Mouse (Mus musculus): Measurements from ENCODE around the gene Slc37a1.

Gene Slc37a1

DNA sequence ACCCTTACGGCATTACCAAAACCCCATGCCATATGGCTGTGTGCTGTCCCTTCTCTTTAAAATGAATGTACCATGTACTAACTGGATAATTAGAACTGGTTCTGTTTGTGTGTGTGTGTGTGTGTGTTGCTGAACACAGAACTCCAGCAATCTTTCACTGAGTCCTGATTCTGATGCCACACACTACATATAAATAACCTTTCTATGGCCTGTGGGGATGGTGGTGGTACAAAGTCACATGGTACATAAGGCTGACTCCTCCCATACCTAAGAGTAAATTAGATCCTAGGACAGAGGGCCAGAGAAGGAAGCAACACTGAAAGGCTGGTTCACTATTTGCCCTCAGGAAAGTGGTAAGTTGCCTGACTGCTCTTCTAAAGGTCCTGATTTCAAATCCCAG, at the start of gene Slc37a1:
Gene Slc37a1 (plus strand): TSS at position 301 of the 400 bp plus-strand sequence.
- in situ Hi-C loops (cut with MboI, MseI), result no loop called here

DNA sequence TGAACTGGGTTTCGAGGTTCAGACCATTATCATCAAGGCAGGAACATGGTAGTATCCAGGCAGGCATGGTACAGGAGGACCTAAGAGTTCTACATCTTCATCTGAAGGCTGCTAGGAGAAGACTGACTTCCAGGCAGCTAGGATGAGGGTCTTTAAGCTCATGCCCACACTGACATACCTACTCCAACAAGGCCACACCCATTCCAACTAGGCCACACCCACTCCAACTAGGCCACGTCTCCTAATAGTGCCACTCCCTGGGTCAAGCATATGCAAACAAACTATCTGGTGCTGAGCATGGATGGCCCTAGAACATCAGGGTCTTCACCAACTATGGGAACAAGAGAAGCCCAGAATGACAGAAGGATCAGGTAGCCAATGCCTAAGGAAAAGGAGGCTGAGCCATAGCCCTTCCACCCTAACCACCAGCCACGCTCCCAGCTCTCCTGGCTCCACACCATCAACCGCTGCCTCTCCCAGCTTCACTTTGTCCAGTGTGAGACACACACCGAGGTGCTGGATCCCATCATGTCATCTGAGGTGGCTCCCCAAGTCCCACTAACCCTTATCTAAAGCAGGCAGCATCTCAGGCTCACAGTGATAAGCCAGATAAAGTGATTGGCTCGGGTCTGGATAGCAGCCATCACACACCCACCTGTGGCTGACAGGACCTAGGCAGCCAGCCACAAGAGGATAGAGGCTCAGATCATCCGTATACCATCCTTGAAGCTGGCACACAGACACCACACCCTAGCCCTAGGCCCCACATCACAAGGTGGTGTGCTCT, 48.2 kb upstream of the Slc37a1 start:
- in situ Hi-C loops (cut with MboI, MseI), result no loop called here

DNA sequence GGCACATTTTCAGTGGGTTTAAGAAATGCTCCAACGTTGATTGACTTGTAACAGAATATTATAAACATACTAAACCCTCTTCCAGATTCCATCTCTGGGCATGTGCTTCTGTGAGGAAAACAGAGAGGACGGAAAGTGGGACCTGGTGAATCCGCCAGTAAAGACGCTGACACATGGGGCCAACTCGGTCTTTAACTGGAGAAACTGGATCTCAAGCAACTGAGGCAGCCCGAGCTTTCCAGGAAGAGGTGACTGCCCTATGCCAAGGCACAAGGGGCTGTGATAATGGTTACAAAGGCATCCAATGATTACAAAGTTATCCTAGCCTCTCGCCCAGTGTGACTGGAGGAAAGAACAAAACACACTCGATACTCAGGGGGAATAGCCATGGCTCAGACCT, 45.4 kb upstream of the Slc37a1 start:
- in situ Hi-C loops (cut with MboI, MseI), result loop anchor here (5.0 to 10.0 kb wide), 4 partner anchors 51 to 224 kb away; partner anchors contain the start of gene Tff2 (in 2 of the 2)

DNA sequence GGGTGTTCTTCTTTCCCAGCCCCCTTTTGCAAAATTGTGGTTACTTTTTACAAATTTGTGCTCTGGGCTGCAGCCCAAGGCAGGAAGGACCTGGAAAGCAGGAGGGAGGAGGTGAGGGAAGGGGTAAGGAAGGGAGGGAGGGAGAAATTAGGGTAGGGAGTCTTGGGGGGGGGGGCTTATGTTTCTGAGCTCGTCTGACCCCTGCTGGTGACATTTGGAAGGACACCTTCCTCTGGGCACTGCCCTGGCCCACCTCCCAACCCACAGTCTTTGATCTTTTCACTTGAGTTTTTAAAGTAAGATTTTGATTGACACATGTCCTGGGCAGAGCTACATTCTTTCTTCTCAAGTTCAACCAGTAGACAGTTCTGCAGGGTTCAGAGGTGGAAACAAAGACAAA, 43.8 kb upstream of the Slc37a1 start:
- in situ Hi-C loops (cut with MboI, MseI), result loop anchor here (5.0 to 10.0 kb wide), 4 partner anchors 50 to 225 kb away; partner anchors contain the start of gene Tff2 (in 2 of the 2)

DNA sequence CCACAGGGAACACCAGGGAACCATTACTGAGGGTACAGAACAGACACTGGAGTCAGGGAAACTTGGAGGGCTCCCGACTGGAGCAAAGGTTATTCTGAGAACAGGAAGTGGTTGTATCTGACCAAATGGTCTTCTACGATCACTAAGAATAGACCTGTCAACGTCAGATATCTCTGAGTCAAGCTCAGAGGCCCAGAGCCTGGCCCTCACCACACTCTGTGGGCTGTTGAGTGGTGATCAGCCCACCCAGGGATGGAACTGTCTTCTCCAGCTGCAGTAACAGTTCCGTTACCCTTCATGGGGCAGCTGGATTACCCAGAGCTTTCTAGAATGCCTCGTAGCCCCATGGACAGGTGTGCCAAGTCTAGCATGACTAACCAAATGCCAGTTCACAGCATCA, 41.3 kb upstream of the Slc37a1 start:
- in situ Hi-C loops (cut with MboI, MseI), result loop anchor here in 1 of 2 experiments (10.0 kb wide), 1 partner anchor 101 kb away; the partner anchor contains the start of gene Tff2

DNA sequence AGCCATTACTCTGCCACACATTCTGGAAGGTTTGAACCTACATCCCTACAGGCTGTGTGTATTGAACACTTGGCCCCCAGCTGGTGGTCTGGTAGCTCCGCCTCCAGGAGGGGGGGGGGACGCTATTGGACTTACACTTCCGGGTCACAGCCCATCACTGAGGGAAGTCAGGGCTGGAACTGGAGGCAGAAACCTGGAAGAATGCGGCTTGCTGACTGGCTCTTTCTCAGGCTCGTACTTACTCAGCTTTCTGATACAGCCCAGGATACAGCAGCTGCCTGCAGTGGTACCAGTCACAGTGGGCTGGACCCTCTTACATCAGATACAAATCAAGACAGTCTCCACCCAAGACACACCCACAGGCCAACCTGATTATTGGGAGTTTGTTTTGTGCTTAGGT, 39.4 kb upstream of the Slc37a1 start:
- in situ Hi-C loops (cut with MboI, MseI), result loop anchor here in 1 of 2 experiments (10.0 kb wide), 1 partner anchor 102 kb away; the partner anchor contains the start of gene Tff2

- in situ Hi-C loops (cut with MboI, MseI), result no loop called here
Observed at GRCm38 (mm10) chr17:31253951-31254350, 32.6 kb upstream of the Slc37a1 start.

DNA sequence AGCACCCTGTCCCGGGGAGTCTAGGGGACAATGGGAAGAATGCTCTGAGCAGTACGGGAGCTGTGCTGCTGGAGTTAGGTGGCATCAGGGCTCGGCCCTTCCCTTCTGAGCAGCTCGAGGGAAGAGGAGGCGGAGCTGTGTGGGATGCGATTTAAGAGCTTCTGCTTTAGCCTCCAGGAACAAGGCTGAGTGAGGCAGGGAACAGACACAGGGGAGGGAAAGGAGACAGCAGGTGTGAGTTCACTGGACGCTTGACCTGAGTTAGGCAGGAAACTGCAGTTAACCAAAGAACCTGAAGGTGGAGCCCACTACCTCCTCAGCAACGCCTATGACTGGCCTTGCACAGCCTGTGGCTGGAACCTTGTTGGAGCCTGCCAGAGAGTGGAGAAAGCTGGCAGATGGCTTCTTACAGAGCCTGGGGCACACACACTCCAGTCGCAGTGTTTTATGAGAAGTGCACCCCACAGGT, 32.1 kb upstream of the Slc37a1 start:
- in situ Hi-C loops (cut with MboI, MseI), result no loop called here

GRCm38 (mm10) chr17:31257149-31257548, 29.4 kb upstream of the Slc37a1 start:
- in situ Hi-C loops (cut with MboI, MseI), result loop anchor here in 1 of 2 experiments (5.0 kb wide), 1 partner anchor 85 kb away; no protein-coding TSS in a partner anchor

- in situ Hi-C loops (cut with MboI, MseI), result loop anchor here in 1 of 2 experiments (5.0 kb wide), 1 partner anchor 84 kb away; no protein-coding TSS in a partner anchor
Observed at GRCm38 (mm10) chr17:31257898-31258297, 28.7 kb upstream of the Slc37a1 start.

DNA sequence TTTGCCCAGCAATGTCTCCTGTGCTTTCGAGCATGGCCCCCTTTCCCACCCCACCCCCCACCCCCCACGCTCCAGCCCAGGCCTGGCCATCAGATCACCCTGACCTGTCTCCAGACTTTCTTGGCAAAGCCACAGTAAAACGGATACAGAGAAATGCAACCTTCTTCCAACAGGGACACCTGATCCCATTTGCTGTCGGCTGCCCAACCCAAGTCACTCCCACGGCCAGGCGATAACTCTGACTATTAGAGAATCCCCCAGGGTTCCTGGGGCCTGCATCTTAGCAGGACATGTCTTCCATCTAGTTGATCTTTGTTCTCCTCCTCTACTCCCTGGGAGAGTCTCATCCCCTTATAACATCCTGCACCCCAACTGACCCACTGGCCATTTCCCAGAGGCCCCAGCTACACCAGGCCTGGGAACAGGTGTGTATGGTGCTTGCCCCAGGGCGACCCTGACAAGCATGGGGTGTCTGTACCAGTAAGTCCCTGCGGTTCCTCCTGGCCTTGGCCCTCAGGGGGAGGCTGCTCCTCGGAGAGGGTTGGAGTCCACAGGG, 28.2 kb upstream of the Slc37a1 start:
- in situ Hi-C loops (cut with MboI, MseI), result loop anchor here in 1 of 2 experiments (5.0 kb wide), 1 partner anchor 84 kb away; no protein-coding TSS in a partner anchor

- in situ Hi-C loops (cut with MboI, MseI), result loop anchor here in 1 of 2 experiments (5.0 kb wide), 1 partner anchor 83 kb away; no protein-coding TSS in a partner anchor
Observed at GRCm38 (mm10) chr17:31259145-31259544, 27.4 kb upstream of the Slc37a1 start.

DNA sequence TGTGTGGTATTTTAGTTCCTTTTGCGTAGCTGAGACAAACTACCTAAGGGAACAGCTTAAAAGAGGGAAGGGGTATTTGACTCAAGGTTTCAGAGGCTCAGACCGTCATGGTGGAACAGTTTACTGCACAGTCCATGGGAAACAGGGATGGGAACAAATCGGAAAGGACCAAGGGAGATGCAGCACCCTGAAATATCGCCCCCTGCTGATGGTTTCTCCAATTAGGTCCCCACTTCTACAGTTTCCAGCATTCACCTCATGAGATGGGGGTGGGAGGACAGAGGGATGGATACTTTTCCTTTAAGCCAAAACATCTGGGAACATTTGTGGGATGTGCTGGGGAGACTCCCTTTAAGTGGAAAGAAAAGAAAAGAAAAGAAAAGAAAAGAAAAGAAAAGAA, 26.8 kb upstream of the Slc37a1 start:
- in situ Hi-C loops (cut with MboI, MseI), result loop anchor here in 1 of 2 experiments (5.0 kb wide), 1 partner anchor 82 kb away; no protein-coding TSS in a partner anchor

- in situ Hi-C loops (cut with MboI, MseI), result no loop called here
Observed at GRCm38 (mm10) chr17:31260430-31260829, 26.2 kb upstream of the Slc37a1 start.

DNA sequence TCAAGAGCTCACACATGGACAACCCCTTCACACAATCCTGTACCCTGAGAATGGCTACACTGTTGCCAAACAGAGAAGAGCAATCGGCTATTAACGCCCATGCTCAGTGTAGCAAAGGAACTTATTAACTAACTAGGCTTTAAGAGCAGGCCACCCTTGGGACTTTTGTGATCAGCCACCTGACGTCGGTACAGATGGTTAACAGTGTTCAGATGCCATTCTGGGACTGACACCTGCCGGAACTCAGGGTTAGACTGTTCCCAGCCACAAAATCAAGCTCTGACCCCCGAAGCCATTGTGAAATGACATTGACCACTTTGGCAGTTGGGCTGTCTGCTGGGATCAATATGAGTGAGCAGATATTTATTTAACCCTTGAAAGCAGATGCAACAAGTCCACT, 25.2 kb upstream of the Slc37a1 start:
- in situ Hi-C loops (cut with MboI, MseI), result no loop called here

DNA sequence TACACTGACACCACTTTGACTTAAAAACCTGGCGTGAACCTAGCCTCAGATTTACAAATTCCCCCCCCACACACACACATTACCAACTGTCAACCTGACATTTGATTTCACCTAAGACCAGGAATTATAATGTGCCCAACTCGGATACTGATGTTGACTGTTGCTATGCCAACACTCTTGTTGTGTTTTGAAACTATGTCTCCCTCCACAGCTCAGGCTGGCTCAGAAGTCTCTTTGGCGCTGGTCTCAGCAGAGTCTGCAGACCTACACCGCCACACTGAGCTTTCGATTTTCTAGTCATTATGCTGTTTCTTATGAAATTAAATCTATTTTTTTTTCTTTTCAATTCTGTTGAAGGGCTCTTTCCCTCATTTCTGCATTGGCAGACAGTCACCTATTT, 23.9 kb upstream of the Slc37a1 start:
- in situ Hi-C loops (cut with MboI, MseI), result no loop called here

- in situ Hi-C loops (cut with MboI, MseI), result no loop called here
Observed at GRCm38 (mm10) chr17:31263770-31264169, 22.8 kb upstream of the Slc37a1 start.

DNA sequence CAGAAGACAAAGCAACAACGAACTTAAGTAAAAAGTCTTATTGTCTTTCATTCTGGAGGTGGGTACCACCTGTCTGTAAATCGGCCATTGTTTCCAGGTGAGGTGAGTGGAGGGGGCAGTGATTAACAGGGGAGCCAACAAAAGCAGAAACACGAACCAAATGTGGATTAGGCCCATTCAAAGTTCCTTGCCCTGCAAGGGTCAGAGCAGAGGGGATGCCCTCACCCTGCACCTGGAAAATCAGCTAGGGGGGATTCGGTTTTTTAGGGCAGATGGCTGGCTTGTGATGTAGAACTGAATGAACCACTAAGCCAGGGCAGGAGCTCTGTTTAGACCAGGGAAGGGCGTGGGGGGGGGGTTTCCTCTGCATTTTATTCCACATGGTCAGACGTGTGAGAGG, 22.2 kb upstream of the Slc37a1 start:
- in situ Hi-C loops (cut with MboI, MseI), result no loop called here

DNA sequence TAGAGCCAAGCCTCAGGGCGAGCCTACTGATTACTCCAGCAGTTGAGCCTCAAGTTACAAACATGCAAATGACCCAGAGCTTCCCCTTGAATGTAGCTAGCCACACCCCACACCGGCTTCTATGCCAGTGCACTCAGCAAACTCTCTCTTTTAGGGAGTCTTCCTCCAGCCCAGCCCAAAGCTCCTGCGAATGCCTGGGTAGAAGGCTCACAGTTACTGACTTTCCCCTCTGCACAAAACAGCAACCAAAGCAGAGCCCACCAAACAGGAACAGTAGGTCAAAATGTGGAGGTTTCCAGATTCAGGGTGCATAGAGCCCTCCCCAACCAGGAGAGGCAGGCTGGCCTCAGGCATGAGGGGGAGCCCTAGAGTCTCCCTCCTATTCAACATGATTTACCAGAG, 21.4 kb upstream of the Slc37a1 start:
- in situ Hi-C loops (cut with MboI, MseI), result no loop called here

DNA sequence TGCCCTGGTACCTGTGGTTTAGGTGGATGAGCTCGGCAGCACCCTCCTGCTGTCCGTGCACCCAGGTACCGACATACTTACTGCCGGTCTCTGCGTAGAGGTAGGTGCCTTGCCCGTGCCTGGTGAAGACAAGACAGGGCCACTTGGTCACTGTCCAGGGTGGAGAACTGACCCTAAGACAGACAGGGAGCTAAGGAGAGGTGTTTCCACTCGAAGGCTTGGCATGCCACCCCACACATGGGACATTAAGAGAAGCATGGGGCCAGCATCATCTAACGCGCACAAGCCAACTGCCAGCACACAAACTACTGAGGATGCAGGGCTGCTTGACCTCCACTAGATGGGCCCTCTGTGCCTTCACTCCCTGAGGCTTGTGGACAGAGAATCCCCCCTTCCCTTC, 20.8 kb upstream of the Slc37a1 start:
- in situ Hi-C loops (cut with MboI, MseI), result no loop called here

DNA sequence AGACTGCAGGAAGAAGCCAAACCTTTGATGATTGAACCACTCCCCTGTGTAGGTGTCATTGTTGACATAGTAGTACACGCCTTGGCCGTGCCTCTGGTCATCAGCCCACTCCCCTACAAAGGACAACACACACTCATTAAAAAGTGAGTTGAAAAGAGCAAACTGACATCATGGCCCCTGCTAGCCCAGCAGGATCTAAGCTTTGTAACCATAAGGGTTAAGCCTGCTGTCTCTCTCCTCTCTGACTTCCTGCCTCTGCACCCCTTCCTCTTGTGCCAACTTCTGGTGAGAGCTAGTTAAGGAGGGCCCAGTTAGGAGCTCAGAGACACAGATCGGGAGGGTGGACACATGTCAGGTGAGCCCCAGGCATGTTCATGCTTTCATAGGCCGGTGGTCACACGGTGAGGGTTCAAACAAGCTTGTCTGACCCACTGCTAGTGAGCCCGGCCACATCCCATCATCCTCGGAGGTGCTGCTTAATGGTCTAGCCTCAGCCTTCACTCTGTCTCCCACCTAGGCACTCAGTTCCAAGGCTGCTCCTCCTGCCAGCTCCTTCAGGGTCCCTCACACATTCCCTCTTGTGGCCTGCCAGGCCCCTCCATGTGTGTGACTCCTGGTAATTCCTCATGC, 20.2 kb upstream of the Slc37a1 start:
- in situ Hi-C loops (cut with MboI, MseI), result no loop called here

DNA sequence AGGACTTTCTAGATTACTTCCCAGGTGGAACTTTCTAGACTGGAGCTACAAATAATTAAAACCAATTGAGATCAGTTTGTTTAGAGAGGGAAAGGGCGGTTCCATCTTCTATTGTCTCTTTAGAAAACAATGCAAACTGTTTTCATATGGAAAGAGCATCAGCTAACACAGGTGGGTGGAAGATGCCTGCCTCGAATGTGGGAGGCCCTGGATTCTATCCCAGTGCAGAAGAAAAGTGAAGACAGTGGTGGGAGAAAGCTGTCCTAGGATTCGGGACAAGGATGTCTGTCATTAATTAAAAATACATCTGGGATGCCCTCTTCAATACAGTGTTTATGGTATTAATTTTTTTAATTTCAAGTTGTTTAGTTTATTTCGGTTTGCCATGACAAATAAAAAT, 19.5 kb upstream of the Slc37a1 start:
- in situ Hi-C loops (cut with MboI, MseI), result no loop called here

Data from T-helper 17 cell (primary cell).